Mouse (Mus musculus) limb, embryonic 14.5 days (tissue): ENCODE measurements around the gene Zpbp2. TPM values are rescaled to one million over a fixed set of nuclear protein-coding genes. Genes with fewer than 3 reads are reported as not detected.
A peak's percentile ranks its signal among the peaks of the same experiment; 100 is the strongest.

ENCODE experiments used
- ATAC-seq: fragments of 200-750 bp; cut with Nextera tagmentation; 2 replicates; pipeline ENCODE4 v1.8.0; 2017; ENCODE audit warnings: low read depth, moderate number of reproducible peaks, moderate TSS enrichment; ENCODE audit not compliant: low FRiP score
- DNase-seq: peaks from one replicate; pipeline ENCODE4 v3.0.0-alpha.2; 2015; ENCODE audit warnings: low spot score
- H3K27ac ChIP-seq: fragments of 300-500 bp; sonication (generic); replicated peaks from 2 replicates; pipeline ENCODE4 v1.5.1; 2014; ENCODE audit warnings: low read depth, mild to moderate bottlenecking, low read length, moderate library complexity, mixed read lengths
- H3K27me3 ChIP-seq: fragments of 300-500 bp; sonication (generic); 2 replicates; pipeline ENCODE4 v1.6.1; 2014; ENCODE audit warnings: low read length, mixed read lengths; ENCODE audit not compliant: control insufficient read depth, insufficient read depth
- H3K36me3 ChIP-seq: fragments of 300-500 bp; sonication (generic); 2 replicates; pipeline ENCODE4 v1.6.1; 2014; ENCODE audit warnings: mild to moderate bottlenecking, low read length, moderate library complexity, mixed read lengths; ENCODE audit not compliant: control insufficient read depth, insufficient read depth
- H3K4me1 ChIP-seq: fragments of 300-500 bp; sonication (generic); 2 replicates; pipeline ENCODE4 v1.6.1; 2014; ENCODE audit warnings: antibody characterized with exemption, low read length, mixed read lengths; ENCODE audit not compliant: control insufficient read depth, insufficient read depth
- H3K4me2 ChIP-seq: fragments of 300-500 bp; sonication (generic); replicated peaks from 2 replicates; pipeline ENCODE4 v1.6.1; 2014; ENCODE audit warnings: low read depth, mild to moderate bottlenecking, low read length, moderate library complexity; ENCODE audit not compliant: severe bottlenecking
- H3K4me3 ChIP-seq: fragments of 300-500 bp; sonication (generic); replicated peaks from 2 replicates; pipeline ENCODE4 v1.5.1; 2014; ENCODE audit warnings: low read length
- H3K9ac ChIP-seq: fragments of 300-500 bp; sonication (generic); 2 replicates; pipeline ENCODE4 v1.6.1; 2014; ENCODE audit warnings: mild to moderate bottlenecking, low read depth, low read length, moderate library complexity; ENCODE audit not compliant: severe bottlenecking
- H3K9me3 ChIP-seq: fragments of 300-500 bp; sonication (generic); 2 replicates; pipeline ENCODE4 v1.6.1; 2016; ENCODE audit warnings: low read length; ENCODE audit not compliant: control insufficient read depth
- POLR2A ChIP-seq: fragments of 200-500 bp; IDR thresholded peaks from 2 replicates; pipeline ENCODE4 v1.8.0; 2012; ENCODE audit warnings: inconsistent platforms, mild to moderate bottlenecking, moderate library complexity, borderline replicate concordance; ENCODE audit not compliant: insufficient read depth, insufficient read length; ENCODE audit errors: extremely low read depth
- WGBS: fragments of 180-500 bp; shearing (Covaris S2); extraction: QIAGEN DNeasy Blood & Tissue Kit; methylation state at CpG from one replicate; pipeline ENCODE4 v1.1.7; 2014; 5-methylcytosine and 5-hydroxymethylcytosine counted together
- polyA plus RNA-seq, 2 experiments: library from polyadenylated mRNA; depleted of rRNA in 1 of 2; stranded (reverse) in 1 of 2; unstranded in 1 of 2; fragments of >200 nt; fragmentation: Nextera tagmentation in 1 of 2; extraction: Ambion mirVana in 1 of 2; gene quantifications; 2 replicates each; pipeline versions ENCODE4 v1.2.1 to v1.2.3; 2012 to 2014

Zpbp2 gene
- polyA plus RNA-seq, 2 experiments, result 0.43 TPM; not detected in 1

DNA sequence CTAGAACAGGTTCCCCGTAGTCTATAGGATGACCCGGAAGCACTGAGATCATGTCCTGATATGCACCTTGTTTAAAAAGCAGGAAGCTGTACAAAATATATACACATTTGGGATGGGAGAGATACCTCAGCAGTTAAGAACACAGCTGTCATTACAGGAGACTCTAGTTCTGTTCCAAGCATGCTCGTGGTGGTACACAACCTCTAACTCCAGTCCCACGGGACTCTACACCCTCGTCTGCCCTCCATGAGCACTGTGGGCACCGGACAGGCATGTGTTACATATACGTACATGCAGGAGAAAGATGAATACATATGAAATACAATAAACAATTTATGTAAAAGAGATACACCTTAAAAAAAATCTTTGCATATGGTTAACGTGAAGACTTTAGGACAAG, 8.3 kb upstream of the Zpbp2 start:
- Histone ChIP-seq H3K9ac (no peak overlapping the region), H3K27me3 (peaks cover 47% of the 10 kb centered on the region)
- WGBS, result 69% methylated on average over 8 of the region's 8 CpGs

GRCm38 (mm10) chr11:98543414-98543813, 7.5 kb upstream of the Zpbp2 start:
- H3K9me3 ChIP-seq, result no peaks in the 10 kb centered on the region
- no peaks in the 10 kb centered on the region for H3K4me1 ChIP-seq
- ATAC-seq (no peak), DNase-seq (no peak)
- H3K4me2 ChIP-seq, result no peak overlapping the region
- H3K4me3 ChIP-seq, result no peak overlapping the region
- H3K27ac ChIP-seq, result no peak overlapping the region
- 89% methylated on average over 1 of the region's 1 CpGs for WGBS
- no peak for TF ChIP-seq POLR2A
- peaks cover 53% of the 10 kb centered on the region for H3K27me3 ChIP-seq
- no peaks in the 10 kb centered on the region for H3K36me3 ChIP-seq
- H3K9ac ChIP-seq, result no peak overlapping the region

More for the DNA sequence above, 8.3 kb upstream of the Zpbp2 start:
- Histone ChIP-seq H3K9me3 (no peaks in the 10 kb centered on the region), H3K4me2 (no peak overlapping the region), H3K27ac (no peak overlapping the region), H3K4me3 (no peak overlapping the region), H3K36me3 (no peaks in the 10 kb centered on the region), H3K4me1 (no peaks in the 10 kb centered on the region)
- DNase-seq (no peak), ATAC-seq (no peak)
- TF ChIP-seq POLR2A, result no peak

DNA sequence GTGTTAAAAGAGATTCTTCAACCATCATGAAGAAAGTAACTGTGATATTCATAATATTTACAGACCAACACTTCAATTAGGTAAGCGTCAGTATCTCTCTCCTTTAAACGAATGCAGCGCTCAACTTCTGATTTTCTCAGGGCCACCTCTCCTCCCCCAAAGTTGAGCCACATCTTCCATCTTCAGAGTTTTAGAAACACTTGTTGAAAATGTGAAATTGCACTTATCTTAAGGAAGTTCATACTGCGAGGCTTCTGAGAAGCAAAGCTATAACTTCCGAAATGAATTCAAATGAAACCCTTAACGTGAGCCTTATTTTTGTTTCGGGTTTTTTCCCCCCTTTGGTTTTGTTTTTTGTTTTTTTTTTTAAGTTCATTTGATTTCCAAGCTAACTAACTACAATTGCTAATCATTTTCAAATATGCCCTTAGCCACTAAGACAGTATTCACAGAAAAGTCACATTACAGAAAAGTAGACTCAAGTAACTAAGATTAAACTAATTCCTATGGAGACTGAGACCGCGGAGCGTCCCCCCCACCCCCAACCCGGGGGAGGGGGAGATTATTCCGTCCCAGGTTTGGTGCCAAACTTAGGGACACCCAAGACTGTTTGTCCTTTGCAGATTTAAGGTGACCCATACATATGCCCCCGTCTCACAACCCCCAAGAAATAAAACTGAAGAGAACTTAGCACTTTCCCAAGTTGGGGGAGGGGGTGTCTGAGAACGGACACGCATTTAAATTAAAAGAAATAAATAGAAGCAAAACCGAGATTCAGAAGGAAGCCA, 5.8 kb upstream of the Zpbp2 start:
- H3K36me3 ChIP-seq, result no peaks in the 10 kb centered on the region
- no peaks in the 10 kb centered on the region for H3K9me3 ChIP-seq
- H3K27ac ChIP-seq, result no peak overlapping the region
- peak overlapping the region; percentile 93 for H3K4me2 ChIP-seq
- TF ChIP-seq POLR2A, result no peak
- H3K4me1 ChIP-seq, result no peaks in the 10 kb centered on the region
- H3K27me3 ChIP-seq, result peaks cover 68% of the 10 kb centered on the region
- H3K4me3 ChIP-seq, result peak overlapping the region; percentile 46
- DNase-seq, result no peak
- H3K9ac ChIP-seq, result peak overlapping the region; percentile 47; the same call in 1 of the 2 replicates
- WGBS, result 4% methylated on average over 16 of the region's 16 CpGs
- ATAC-seq, result no peak

GRCm38 (mm10) chr11:98545711-98546231, 5.1 kb upstream of the Zpbp2 start, which contains the start of gene Ikzf3:
TSS of gene Ikzf3 (minus strand) at chr11:98546031.
- WGBS, result 1% methylated on average over 48 of the region's 58 CpGs
- Histone ChIP-seq H3K4me3 (peak within 1 kb of the TSS; percentile 46), H3K27ac (no peak within 1 kb of the TSS), H3K27me3 (peaks cover 72% of the 10 kb centered on the region), H3K4me1 (peaks cover 5% of the 10 kb centered on the region; the same call in 1 of the 2 replicates), H3K9me3 (no peaks in the 10 kb centered on the region), H3K36me3 (no peaks in the 10 kb centered on the region), H3K9ac (peak within 1 kb of the TSS; percentile 47), H3K4me2 (peak within 1 kb of the TSS; percentile 93)
- ATAC-seq, result no peak
- no peak for TF ChIP-seq POLR2A
- DNase-seq, result no peak

GRCm38 (mm10) chr11:98546529-98547307, 4.2 kb upstream of the Zpbp2 start:
- H3K4me2 ChIP-seq, result no peak overlapping the region
- peaks cover 66% of the 10 kb centered on the region for H3K27me3 ChIP-seq
- DNase-seq (no peak), ATAC-seq (no peak)
- H3K9ac ChIP-seq, result no peak overlapping the region
- H3K9me3 ChIP-seq, result no peaks in the 10 kb centered on the region
- H3K27ac ChIP-seq, result no peak overlapping the region
- WGBS, result 41% methylated on average over 12 of the region's 12 CpGs
- H3K36me3 ChIP-seq, result no peaks in the 10 kb centered on the region
- TF ChIP-seq POLR2A, result no peak
- peaks cover 5% of the 10 kb centered on the region; the same call in 1 of the 2 replicates for H3K4me1 ChIP-seq
- H3K4me3 ChIP-seq, result no peak overlapping the region
